Mouse (Mus musculus): ENCODE measurements around the gene Npr1. TPM values are rescaled to one million over a fixed set of nuclear protein-coding genes. Genes with fewer than 3 reads are reported as not detected.
A peak's percentile ranks its signal among the peaks of the same experiment; 100 is the strongest.

Npr1 gene
- total and polyA plus RNA-seq, 3 experiments: 16.1 to 35.0 (median 16.3) TPM

GRCm38 (mm10) chr3:90472213-90472612 lies 6.5 kb upstream of the Npr1 start:
- peak in 1 of 2 experiments; percentile 50 for DNase-seq
- H3K9ac ChIP-seq (ENCODE audit: low read depth, low read length): no peak overlapping the region
- H3K27ac ChIP-seq: no peak overlapping the region
- H3K79me2 ChIP-seq (replicated peaks; ENCODE audit: control insufficient read depth, insufficient read depth, low read length): 0 out of 2 replicates have a peak, but pooled peaks cover 1% of the 10 kb centered on the region
- H3K36me3 ChIP-seq (ENCODE audit: control insufficient read depth, insufficient read depth, low read length): peaks cover 4% of the 10 kb centered on the region
- H3K27me3 ChIP-seq (ENCODE audit: control insufficient read depth, insufficient read depth, low read length): no peaks in the 10 kb centered on the region
- no peak overlapping the region for H3K4me3 ChIP-seq
- TF ChIP-seq POLR2A (IDR thresholded peaks at IDR 0.05; ENCODE audit: insufficient read depth, low read depth, low read length) (no peak), CTCF (IDR thresholded peaks at IDR 0.05) (peak; percentile 81), EP300 (IDR thresholded peaks at IDR 0.05; ENCODE audit: insufficient read depth, low read depth, low read length) (no peak)
- intact Hi-C loops (cut with DNase I): no loop called here
- peaks cover 3% of the 10 kb centered on the region for H3K4me1 ChIP-seq (ENCODE audit: control insufficient read depth, insufficient read depth, low read length)
- WGBS: 12% methylated on average over 3 of the region's 3 CpGs

DNA sequence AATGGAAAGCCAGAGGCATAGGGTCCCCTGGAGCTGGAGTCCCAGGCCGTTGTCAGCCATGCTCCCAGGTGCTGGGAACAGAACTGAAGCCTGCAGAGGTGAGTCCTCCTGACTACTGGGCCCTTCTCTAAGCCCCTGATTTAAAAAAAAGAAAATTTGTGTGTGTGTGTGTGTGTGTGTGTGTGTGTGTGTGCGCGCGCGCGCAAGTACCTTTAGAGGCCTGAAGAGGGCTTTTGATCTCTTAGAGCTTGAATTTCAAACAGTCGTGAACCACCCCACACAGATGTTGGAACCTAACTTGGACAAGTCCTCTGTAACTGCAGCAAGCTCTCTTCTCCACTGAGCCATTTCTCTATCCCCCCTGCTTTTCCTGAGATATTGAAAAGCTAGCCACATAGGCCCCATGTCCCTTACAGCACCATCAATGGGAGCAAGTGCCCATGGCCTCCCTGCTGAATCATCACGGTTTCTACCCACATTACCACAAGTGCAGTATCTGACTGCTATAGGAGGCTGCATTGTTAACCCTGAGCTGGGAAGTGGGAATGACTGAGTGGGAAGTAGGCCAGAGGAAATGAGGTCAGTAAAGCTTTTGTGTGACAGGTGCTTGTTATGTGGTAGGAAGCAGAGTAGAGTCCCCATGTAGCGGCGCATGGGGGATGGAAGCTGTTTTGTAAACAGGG lies 2.1 kb upstream of the Npr1 start:
- 90% methylated on average over 10 of the region's 10 CpGs for WGBS

GRCm38 (mm10) chr3:90466311-90466766 lies 673 bp upstream of the Npr1 start:
- H3K79me2 ChIP-seq (replicated peaks; ENCODE audit: control insufficient read depth, insufficient read depth, low read length): no peaks in the 10 kb centered on the region; the same call in 1 of the 2 replicates
- intact Hi-C loops (cut with DNase I): loop anchor here (1.0 to 10.0 kb wide), 3 partner anchors 54 to 244 kb away; partner anchors contain the start of gene Gatad2b
- TF ChIP-seq CTCF (IDR thresholded peaks at IDR 0.05): peak; percentile 92
- TF ChIP-seq EP300 (IDR thresholded peaks at IDR 0.05; ENCODE audit: insufficient read depth, low read depth, low read length): peak; percentile 87; the same call in 1 of the 2 replicates
- no peak for TF ChIP-seq POLR2A (IDR thresholded peaks at IDR 0.05; ENCODE audit: insufficient read depth, low read depth, low read length)
- under 1% methylated on average over 15 of the region's 15 CpGs for WGBS
- peaks cover 4% of the 10 kb centered on the region for H3K27me3 ChIP-seq (ENCODE audit: control insufficient read depth, insufficient read depth, low read length)
- no peaks in the 10 kb centered on the region for H3K36me3 ChIP-seq (ENCODE audit: control insufficient read depth, insufficient read depth, low read length)
- H3K9ac ChIP-seq (ENCODE audit: low read depth, low read length): peak overlapping the region; percentile 80
- H3K4me3 ChIP-seq: peak overlapping the region; percentile 62
- H3K4me1 ChIP-seq (ENCODE audit: control insufficient read depth, insufficient read depth, low read length): no peaks in the 10 kb centered on the region
- peak overlapping the region; percentile 91 for H3K27ac ChIP-seq
- DNase-seq: peak; percentile 52 to 73

More for the DNA sequence above, 2.1 kb upstream of the Npr1 start:
- Histone ChIP-seq H3K4me3 (no peak overlapping the region), H3K27ac (no peak overlapping the region), H3K27me3 (ENCODE audit: control insufficient read depth, insufficient read depth, low read length) (peaks cover 4% of the 10 kb centered on the region), H3K36me3 (ENCODE audit: control insufficient read depth, insufficient read depth, low read length) (no peaks in the 10 kb centered on the region), H3K9ac (ENCODE audit: low read depth, low read length) (no peak overlapping the region), H3K79me2 (replicated peaks; ENCODE audit: control insufficient read depth, insufficient read depth, low read length) (no peaks in the 10 kb centered on the region; the same call in 1 of the 2 replicates), H3K4me1 (ENCODE audit: control insufficient read depth, insufficient read depth, low read length) (no peaks in the 10 kb centered on the region)
- DNase-seq: no peak
- no peak for TF ChIP-seq EP300 (IDR thresholded peaks at IDR 0.05; ENCODE audit: insufficient read depth, low read depth, low read length)
- no peak for TF ChIP-seq CTCF (IDR thresholded peaks at IDR 0.05)
- no peak for TF ChIP-seq POLR2A (IDR thresholded peaks at IDR 0.05; ENCODE audit: insufficient read depth, low read depth, low read length)
- intact Hi-C loops (cut with DNase I): loop anchor here (5.0 to 10.0 kb wide), 2 partner anchors 173 to 245 kb away; partner anchors contain the start of gene Gatad2b

DNA sequence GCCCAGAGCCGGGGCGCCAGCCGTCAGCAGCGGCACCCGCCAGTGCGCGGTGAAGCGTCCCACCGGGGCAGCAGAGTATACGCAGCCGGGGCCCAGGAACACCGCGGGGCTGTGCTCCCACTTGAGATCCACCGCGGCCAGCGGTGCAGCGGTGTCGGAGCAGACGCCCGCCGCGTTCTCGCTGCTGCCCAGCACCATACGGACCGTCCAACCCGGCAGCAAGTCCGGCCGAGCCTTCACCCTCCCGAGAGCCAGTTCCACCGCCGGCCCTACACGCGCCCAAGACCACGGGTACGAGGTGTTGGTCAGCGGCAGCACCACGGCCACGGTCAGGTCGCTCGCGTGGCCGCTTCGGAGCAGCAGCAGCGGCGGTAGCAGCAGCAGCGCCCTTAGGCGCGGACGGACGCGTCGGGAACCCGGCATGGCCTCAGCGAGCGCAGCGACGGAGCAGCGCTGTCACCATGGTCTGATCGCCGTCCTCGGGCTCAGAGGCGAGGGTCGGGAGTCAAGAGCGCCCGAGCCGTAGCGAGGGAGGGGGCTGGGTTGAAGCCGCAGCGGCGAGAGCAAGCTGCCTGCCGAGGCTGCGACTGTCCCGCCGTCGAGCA lies 483 bp downstream of the Npr1 start:
- Histone ChIP-seq H3K36me3 (ENCODE audit: control insufficient read depth, insufficient read depth, low read length) (no peaks in the 10 kb centered on the region), H3K4me1 (ENCODE audit: control insufficient read depth, insufficient read depth, low read length) (peaks cover 1% of the 10 kb centered on the region; the same call in 1 of the 2 replicates), H3K4me3 (peak overlapping the region; percentile 62), H3K9ac (ENCODE audit: low read depth, low read length) (peak overlapping the region; percentile 95), H3K27me3 (ENCODE audit: control insufficient read depth, insufficient read depth, low read length) (peaks cover 4% of the 10 kb centered on the region), H3K27ac (peak overlapping the region; percentile 91), H3K79me2 (replicated peaks; ENCODE audit: control insufficient read depth, insufficient read depth, low read length) (no peaks in the 10 kb centered on the region; the same call in 1 of the 2 replicates)
- peak; percentile 52 to 76 for DNase-seq
- TF ChIP-seq CTCF (IDR thresholded peaks at IDR 0.05) (no peak), EP300 (IDR thresholded peaks at IDR 0.05; ENCODE audit: insufficient read depth, low read depth, low read length) (no peak), POLR2A (IDR thresholded peaks at IDR 0.05; ENCODE audit: insufficient read depth, low read depth, low read length) (no peak)
- intact Hi-C loops (cut with DNase I): loop anchor here (1.0 to 10.0 kb wide), 3 partner anchors 18 to 243 kb away; partner anchors contain the start of gene Gatad2b
- 1% methylated on average over 75 of the region's 75 CpGs for WGBS

- Histone ChIP-seq H3K4me1 (ENCODE audit: control insufficient read depth, insufficient read depth, low read length) (peaks cover 3% of the 10 kb centered on the region), H3K27ac (peak overlapping the region; percentile 91), H3K9ac (ENCODE audit: low read depth, low read length) (peak overlapping the region; percentile 95), H3K79me2 (replicated peaks; ENCODE audit: control insufficient read depth, insufficient read depth, low read length) (no peaks in the 10 kb centered on the region; the same call in 1 of the 2 replicates), H3K27me3 (ENCODE audit: control insufficient read depth, insufficient read depth, low read length) (peaks cover 4% of the 10 kb centered on the region), H3K4me3 (peak overlapping the region; percentile 62), H3K36me3 (ENCODE audit: control insufficient read depth, insufficient read depth, low read length) (no peaks in the 10 kb centered on the region)
- WGBS: 25% methylated on average over 37 of the region's 37 CpGs
- TF ChIP-seq CTCF (IDR thresholded peaks at IDR 0.05): no peak
- no peak for TF ChIP-seq EP300 (IDR thresholded peaks at IDR 0.05; ENCODE audit: insufficient read depth, low read depth, low read length)
- TF ChIP-seq POLR2A (IDR thresholded peaks at IDR 0.05; ENCODE audit: insufficient read depth, low read depth, low read length): no peak
- peak; percentile 53 to 57 for DNase-seq
- intact Hi-C loops (cut with DNase I): loop anchor here (1.0 to 10.0 kb wide), 4 partner anchors 17 to 242 kb away; partner anchors contain the start of genes Gatad2b and Ints3
Observed at GRCm38 (mm10) chr3:90464552-90465080, 1.1 kb downstream of the Npr1 start.
